Mouse (Mus musculus) forebrain, embryonic 11.5 days (tissue): ENCODE data around the gene Megf11. TPM values are rescaled to one million over a fixed set of nuclear protein-coding genes. Genes with fewer than 3 reads are reported as not detected.

Experiments used
- ATAC-seq: fragments of 200-750 bp; cut with Nextera tagmentation; replicated peaks from 2 replicates; pipeline ENCODE4 v1.8.0; 2017; ENCODE audit warnings: moderate TSS enrichment; ENCODE audit not compliant: low FRiP score
- DNase-seq: peaks from one replicate; pipeline ENCODE4 v3.0.0-alpha.2; 2017; ENCODE audit warnings: low spot score
- H3K27ac ChIP-seq: fragments of 300-500 bp; sonication (generic); 2 replicates; pipeline ENCODE4 v1.5.1; 2014; ENCODE audit warnings: low read depth, low read length
- H3K27me3 ChIP-seq: fragments of 300-500 bp; sonication (generic); 2 replicates; pipeline ENCODE4 v1.6.1; 2014; ENCODE audit warnings: mild to moderate bottlenecking, low read length, mixed read lengths; ENCODE audit not compliant: control insufficient read depth, insufficient read depth
- H3K36me3 ChIP-seq: fragments of 300-500 bp; sonication (generic); 2 replicates; pipeline ENCODE4 v1.6.1; 2014; ENCODE audit warnings: mild to moderate bottlenecking, low read length, moderate library complexity, mixed read lengths; ENCODE audit not compliant: control insufficient read depth, insufficient read depth
- H3K4me1 ChIP-seq: fragments of 300-500 bp; sonication (generic); replicated peaks from 2 replicates; pipeline ENCODE4 v1.6.1; 2014; ENCODE audit warnings: low read length, mixed read lengths; ENCODE audit not compliant: control insufficient read depth, insufficient read depth
- H3K4me2 ChIP-seq: fragments of 300-500 bp; sonication (generic); 2 replicates; pipeline ENCODE4 v1.6.1; 2014; ENCODE audit warnings: low read depth, mild to moderate bottlenecking, low read length, moderate library complexity, mixed read lengths; ENCODE audit not compliant: severe bottlenecking
- H3K4me3 ChIP-seq: fragments of 300-500 bp; sonication (generic); 2 replicates; pipeline ENCODE4 v1.5.1; 2014; ENCODE audit warnings: low read depth, low read length
- H3K9ac ChIP-seq: fragments of 300-500 bp; sonication (generic); 2 replicates; pipeline ENCODE4 v1.6.1; 2014; ENCODE audit warnings: low read length
- H3K9me3 ChIP-seq: fragments of 300-500 bp; sonication (generic); 2 replicates; pipeline ENCODE4 v1.6.1; 2016; ENCODE audit warnings: low read length, mixed read lengths; ENCODE audit not compliant: control insufficient read depth
- WGBS: fragments of 180-500 bp; shearing (Covaris S2); extraction: QIAGEN DNeasy Blood & Tissue Kit; methylation state at CpG from one replicate; pipeline ENCODE4 v1.1.7; 2014; 5-methylcytosine and 5-hydroxymethylcytosine counted together
- polyA plus RNA-seq: library from polyadenylated mRNA; unstranded; fragments of >200 nt; fragmentation: Nextera tagmentation; extraction: Ambion mirVana; gene quantifications from 2 replicates; pipeline ENCODE4 v1.2.1, GENCODE M21; 2014

Gene Megf11
- polyA plus RNA-seq, 1 experiment from 2014 or later, result 3.3 TPM

- Histone ChIP-seq H3K9ac (no peak overlapping the region), H3K27me3 (peaks cover 45% of the 10 kb centered on the region)
- ATAC-seq, result no peak
Observed at GRCm38 (mm10) chr9:64383021-64383788, 2.2 kb upstream of the Megf11 start.

GRCm38 (mm10) chr9:64386466-64387211, 1.2 kb downstream of the Megf11 start:
- Histone ChIP-seq H3K4me2 (peak overlapping the region; percentile 99), H3K27me3 (peaks cover 50% of the 10 kb centered on the region), H3K27ac (no peak overlapping the region), H3K4me3 (peak overlapping the region; percentile 53), H3K9me3 (no peaks in the 10 kb centered on the region), H3K9ac (peak overlapping the region; percentile 57), H3K4me1 (peaks cover 7% of the 10 kb centered on the region), H3K36me3 (no peaks in the 10 kb centered on the region)
- 1% methylated on average over 45 of the region's 45 CpGs for WGBS
- no peak for ATAC-seq
- no peak for DNase-seq

More at GRCm38 (mm10) chr9:64383021-64383788, 2.2 kb upstream of the Megf11 start:
- no peak overlapping the region for H3K4me3 ChIP-seq
- H3K4me1 ChIP-seq, result peaks cover 7% of the 10 kb centered on the region
- DNase-seq, result no peak
- H3K27ac ChIP-seq, result no peak overlapping the region
- H3K4me2 ChIP-seq, result no peak overlapping the region
- no peaks in the 10 kb centered on the region for H3K36me3 ChIP-seq
- WGBS, result 64% methylated on average over 10 of the region's 10 CpGs
- no peaks in the 10 kb centered on the region for H3K9me3 ChIP-seq

GRCm38 (mm10) chr9:64389576-64390292, 4.3 kb downstream of the Megf11 start:
- H3K27me3 ChIP-seq, result peaks cover 35% of the 10 kb centered on the region
- H3K4me1 ChIP-seq, result peaks cover 7% of the 10 kb centered on the region
- ATAC-seq, result no peak
- no peak overlapping the region for H3K9ac ChIP-seq
- no peak for DNase-seq
- no peaks in the 10 kb centered on the region for H3K36me3 ChIP-seq
- H3K9me3 ChIP-seq, result no peaks in the 10 kb centered on the region
- H3K4me2 ChIP-seq, result no peak overlapping the region
- no peak overlapping the region for H3K27ac ChIP-seq
- no peak overlapping the region for H3K4me3 ChIP-seq
- 70% methylated on average over 7 of the region's 7 CpGs for WGBS

GRCm38 (mm10) chr9:64393914-64394596, 8.6 kb downstream of the Megf11 start:
- H3K27me3 ChIP-seq, result no peaks in the 10 kb centered on the region; the same call in 1 of the 2 replicates
- H3K4me2 ChIP-seq, result no peak overlapping the region
- no peak overlapping the region for H3K27ac ChIP-seq
- DNase-seq (peak; percentile 88), ATAC-seq (no peak)
- H3K9me3 ChIP-seq, result no peaks in the 10 kb centered on the region
- H3K36me3 ChIP-seq, result no peaks in the 10 kb centered on the region
- H3K9ac ChIP-seq, result no peak overlapping the region
- WGBS, result 40% methylated on average over 5 of the region's 5 CpGs
- no peak overlapping the region for H3K4me3 ChIP-seq
- no peaks in the 10 kb centered on the region for H3K4me1 ChIP-seq

GRCm38 (mm10) chr9:64395238-64395920, 10.0 kb downstream of the Megf11 start:
- Histone ChIP-seq H3K9me3 (no peaks in the 10 kb centered on the region), H3K4me1 (no peaks in the 10 kb centered on the region), H3K4me2 (no peak overlapping the region), H3K27me3 (no peaks in the 10 kb centered on the region; the same call in 1 of the 2 replicates), H3K36me3 (no peaks in the 10 kb centered on the region), H3K4me3 (no peak overlapping the region), H3K9ac (no peak overlapping the region), H3K27ac (no peak overlapping the region)
- WGBS, result 71% methylated on average over 7 of the region's 7 CpGs
- ATAC-seq (no peak), DNase-seq (no peak)

- no peaks in the 10 kb centered on the region for H3K36me3 ChIP-seq
- no peak overlapping the region for H3K9ac ChIP-seq
- WGBS, result 5% methylated on average over 1 of the region's 1 CpGs
- H3K9me3 ChIP-seq, result no peaks in the 10 kb centered on the region
- ATAC-seq (no peak), DNase-seq (no peak)
- no peaks in the 10 kb centered on the region for H3K4me1 ChIP-seq
- no peak overlapping the region for H3K4me2 ChIP-seq
- H3K27me3 ChIP-seq, result no peaks in the 10 kb centered on the region; the same call in 1 of the 2 replicates
- H3K27ac ChIP-seq, result no peak overlapping the region
- no peak overlapping the region for H3K4me3 ChIP-seq
Observed at GRCm38 (mm10) chr9:64397108-64397507, 11.7 kb downstream of the Megf11 start.

GRCm38 (mm10) chr9:64399121-64399520, 13.7 kb downstream of the Megf11 start:
- Histone ChIP-seq H3K27me3 (no peaks in the 10 kb centered on the region), H3K9me3 (no peaks in the 10 kb centered on the region), H3K4me1 (no peaks in the 10 kb centered on the region), H3K9ac (no peak overlapping the region), H3K4me2 (no peak overlapping the region), H3K27ac (no peak overlapping the region), H3K36me3 (no peaks in the 10 kb centered on the region), H3K4me3 (no peak overlapping the region)
- DNase-seq, result no peak
- 78% methylated on average over 8 of the region's 8 CpGs for WGBS
- ATAC-seq, result no peak

GRCm38 (mm10) chr9:64402141-64402540, 16.7 kb downstream of the Megf11 start:
- WGBS, result 69% methylated on average over 8 of the region's 8 CpGs
- Histone ChIP-seq H3K27ac (no peak overlapping the region), H3K9me3 (no peaks in the 10 kb centered on the region), H3K36me3 (no peaks in the 10 kb centered on the region), H3K4me1 (no peaks in the 10 kb centered on the region), H3K27me3 (no peaks in the 10 kb centered on the region), H3K4me3 (no peak overlapping the region), H3K9ac (no peak overlapping the region), H3K4me2 (no peak overlapping the region)
- DNase-seq (no peak), ATAC-seq (no peak)
